Mouse (Mus musculus): ENCODE data around the gene Tpgs1. TPM values are rescaled to one million over a fixed set of nuclear protein-coding genes. Genes with fewer than 3 reads are reported as not detected.

The Tpgs1 gene
- polyA plus RNA-seq, 1 experiment from 2014 or later, result 65.6 TPM

Other genes starting within 250 kb of the Tpgs1 start
- gene Vmn2r83, start 200.6 kb upstream of the Tpgs1 start, polyA plus RNA-seq (2014; fragmentation: Nextera tagmentation; extraction: Ambion mirVana), result not detected in 2 replicates
- gene Plpp2, start 135.6 kb upstream of the Tpgs1 start, polyA plus RNA-seq (2014; fragmentation: Nextera tagmentation; extraction: Ambion mirVana), result 13.3 and 17.9 TPM in 2 replicates
- gene Mier2, start 114.2 kb upstream of the Tpgs1 start, polyA plus RNA-seq (2014; fragmentation: Nextera tagmentation; extraction: Ambion mirVana), result 39.4 and 41.7 TPM in 2 replicates
- not detected in 2 replicates for gene Theg, start 82.0 kb upstream of the Tpgs1 start, polyA plus RNA-seq (2014; fragmentation: Nextera tagmentation; extraction: Ambion mirVana)
- 0.04 TPM in 2 replicates for gene C2cd4c, start 55.3 kb upstream of the Tpgs1 start, polyA plus RNA-seq (2014; fragmentation: Nextera tagmentation; extraction: Ambion mirVana)
- 9.8 and 10.5 TPM in 2 replicates for gene Shc2, start 31.5 kb upstream of the Tpgs1 start, polyA plus RNA-seq (2014; fragmentation: Nextera tagmentation; extraction: Ambion mirVana)
- gene Odf3l2, start 23.6 kb upstream of the Tpgs1 start, polyA plus RNA-seq (2014; fragmentation: Nextera tagmentation; extraction: Ambion mirVana), result not detected in 2 replicates
- 3.9 and 5.5 TPM in 2 replicates for gene Madcam1, start 4.8 kb upstream of the Tpgs1 start, polyA plus RNA-seq (2014; fragmentation: Nextera tagmentation; extraction: Ambion mirVana)
- 150 and 157 TPM in 2 replicates for gene Cdc34, start 12.8 kb downstream of the Tpgs1 start, polyA plus RNA-seq (2014; fragmentation: Nextera tagmentation; extraction: Ambion mirVana)
- 0.77 TPM in 1 of 2 replicates, not detected in the other for gene Gzmm, start 19.7 kb downstream of the Tpgs1 start, polyA plus RNA-seq (2014; fragmentation: Nextera tagmentation; extraction: Ambion mirVana)
- gene Bsg, start 35.1 kb downstream of the Tpgs1 start, polyA plus RNA-seq (2014; fragmentation: Nextera tagmentation; extraction: Ambion mirVana), result 630 and 667 TPM in 2 replicates
- 0.14 and 0.21 TPM in 2 replicates for gene Hcn2, start 47.3 kb downstream of the Tpgs1 start, polyA plus RNA-seq (2014; fragmentation: Nextera tagmentation; extraction: Ambion mirVana)
- 30.5 and 35.6 TPM in 2 replicates for gene Polrmt, start 77.2 kb downstream of the Tpgs1 start, polyA plus RNA-seq (2014; fragmentation: Nextera tagmentation; extraction: Ambion mirVana)
- gene Fgf22, start 85.7 kb downstream of the Tpgs1 start, polyA plus RNA-seq (2014; fragmentation: Nextera tagmentation; extraction: Ambion mirVana), result 0.25 and 0.38 TPM in 2 replicates
- 65.1 and 72.7 TPM in 2 replicates for gene Rnf126, start 97.6 kb downstream of the Tpgs1 start, polyA plus RNA-seq (2014; fragmentation: Nextera tagmentation; extraction: Ambion mirVana)
- 2.4 and 2.7 TPM in 2 replicates for gene Fstl3, start 107.9 kb downstream of the Tpgs1 start, polyA plus RNA-seq (2014; fragmentation: Nextera tagmentation; extraction: Ambion mirVana)
- not detected in 2 replicates for gene Prss57, start 121.6 kb downstream of the Tpgs1 start, polyA plus RNA-seq (2014; fragmentation: Nextera tagmentation; extraction: Ambion mirVana)
- gene Palm, start 124.2 kb downstream of the Tpgs1 start, polyA plus RNA-seq (2014; fragmentation: Nextera tagmentation; extraction: Ambion mirVana), result 85.7 and 102 TPM in 2 replicates
- 0.39 and 0.82 TPM in 2 replicates for gene Misp, start 151.6 kb downstream of the Tpgs1 start, polyA plus RNA-seq (2014; fragmentation: Nextera tagmentation; extraction: Ambion mirVana)
- 237 and 257 TPM in 2 replicates for gene Ptbp1, start 185.1 kb downstream of the Tpgs1 start, polyA plus RNA-seq (2014; fragmentation: Nextera tagmentation; extraction: Ambion mirVana)
- 10.9 and 11.2 TPM in 2 replicates for gene Prtn3, start 205.1 kb downstream of the Tpgs1 start, polyA plus RNA-seq (2014; fragmentation: Nextera tagmentation; extraction: Ambion mirVana)
- 78.3 and 85.8 TPM in 2 replicates for gene Plppr3, start 205.3 kb downstream of the Tpgs1 start, polyA plus RNA-seq (2014; fragmentation: Nextera tagmentation; extraction: Ambion mirVana)
- 0.50 and 0.88 TPM in 2 replicates for gene Elane, start 216.9 kb downstream of the Tpgs1 start, polyA plus RNA-seq (2014; fragmentation: Nextera tagmentation; extraction: Ambion mirVana)
- gene Cfd, start 221.5 kb downstream of the Tpgs1 start, polyA plus RNA-seq (2014; fragmentation: Nextera tagmentation; extraction: Ambion mirVana), result not detected in 2 replicates
- 36.5 and 36.9 TPM in 2 replicates for gene Med16, start 239.6 kb downstream of the Tpgs1 start, polyA plus RNA-seq (2014; fragmentation: Nextera tagmentation; extraction: Ambion mirVana)
- 4.3 and 11.5 TPM in 2 replicates for gene Gm26602, start 241.5 kb downstream of the Tpgs1 start, polyA plus RNA-seq (2014; fragmentation: Nextera tagmentation; extraction: Ambion mirVana)
- 0.48 and 0.75 TPM in 2 replicates for gene Kiss1r, start 247.6 kb downstream of the Tpgs1 start, polyA plus RNA-seq (2014; fragmentation: Nextera tagmentation; extraction: Ambion mirVana)

All from embryonic facial prominence, embryonic 11.5 days (tissue).